Mouse (Mus musculus) adrenal gland, postnatal 10 days (tissue): ENCODE results near the gene Thsd7b. TPM values are rescaled to one million over a fixed set of nuclear protein-coding genes. Genes with fewer than 3 reads are reported as not detected.

Experiments used
- DNase-seq: peaks from one replicate; pipeline ENCODE4 v3.0.0; 2021; ENCODE audit warnings: mixed read lengths
- long read RNA-seq, 2 experiments: library from polyadenylated mRNA; stranded (forward); transcript quantifications; one replicate each; pipeline ENCODE4 v2.0.0; 2021
- total RNA-seq, 2 experiments: library from RNA; stranded (reverse); gene quantifications; 2 replicates each; pipeline ENCODE4 v1.2.3; 2021

Thsd7b gene
- total RNA-seq = under 1 TPM; 0.72 to 0.85 TPM
- long read RNA-seq, experiment 1 = 0 reads
- long read RNA-seq, experiment 2 = 0 reads

DNA sequence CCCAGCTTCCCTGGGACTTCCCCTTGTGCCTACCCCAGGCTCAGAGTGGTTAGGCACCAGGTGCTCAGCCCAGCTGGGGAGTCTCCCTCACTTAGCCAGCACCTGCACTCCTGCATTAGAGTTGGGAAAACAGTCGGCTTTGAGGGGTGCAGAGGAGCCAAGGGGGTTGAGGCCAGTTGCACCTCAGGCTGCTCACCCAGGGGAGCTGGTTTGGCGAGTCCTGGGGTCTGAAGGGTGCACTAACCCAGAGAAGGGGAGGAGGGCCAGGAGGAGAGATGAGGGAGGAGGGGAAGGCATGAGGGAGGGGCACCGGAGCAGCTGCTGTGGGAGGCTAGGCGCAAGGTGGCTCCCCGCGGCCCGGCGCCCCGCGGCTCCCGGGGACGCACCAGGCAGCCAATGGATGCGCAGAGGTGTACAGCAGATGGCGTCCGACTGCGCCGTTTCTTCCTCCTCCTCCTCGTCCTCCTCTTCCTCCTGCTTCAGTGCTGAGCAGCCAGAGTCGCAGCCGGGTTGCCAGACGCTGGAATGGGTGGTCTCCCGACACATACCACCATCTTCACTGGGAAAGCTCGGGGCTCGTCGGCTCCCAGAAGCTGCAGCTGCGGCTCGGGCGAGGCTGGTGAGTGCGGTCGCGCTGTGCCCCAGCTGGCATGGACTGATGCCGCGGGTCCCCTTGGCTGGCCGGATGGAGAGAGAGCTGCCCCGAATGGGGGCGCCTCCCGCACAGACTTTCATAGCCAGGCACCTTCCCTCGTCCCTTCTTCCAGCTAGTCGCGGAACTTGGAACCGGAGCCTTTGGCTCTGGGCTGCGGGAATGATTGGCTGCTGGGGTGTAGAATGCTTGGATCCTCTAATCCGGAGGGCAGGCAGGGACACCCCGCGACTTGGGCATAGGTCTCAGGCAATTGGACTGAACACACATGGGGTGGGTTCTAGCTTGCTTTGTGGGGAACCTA, at the start of gene Thsd7b:
Gene Thsd7b, plus strand, starts transcription at position 321 of the 956 bp plus-strand sequence.
- DNase-seq = peak; percentile 1

DNA sequence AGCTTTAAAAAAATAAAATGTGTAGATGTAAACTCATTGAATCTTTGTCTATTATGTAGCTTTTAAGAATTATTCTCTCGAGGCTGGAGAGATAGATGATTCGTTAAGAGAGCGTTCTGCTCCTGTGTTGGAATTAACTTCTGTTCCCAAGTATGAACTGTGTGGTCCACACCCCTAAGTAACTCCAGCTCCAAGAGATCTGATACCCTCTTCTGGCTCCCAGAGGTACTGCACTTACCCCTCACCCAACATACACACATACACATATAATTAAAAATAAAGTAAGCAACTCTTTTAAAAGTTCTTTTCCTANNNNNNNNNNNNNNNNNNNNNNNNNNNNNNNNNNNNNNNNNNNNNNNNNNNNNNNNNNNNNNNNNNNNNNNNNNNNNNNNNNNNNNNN, 28.8 kb upstream of the Thsd7b start:
- DNase-seq = peak; percentile 29

GRCm38 (mm10) chr1:129250704-129251443, 22.2 kb upstream of the Thsd7b start:
- peak; percentile 2 for DNase-seq

DNA sequence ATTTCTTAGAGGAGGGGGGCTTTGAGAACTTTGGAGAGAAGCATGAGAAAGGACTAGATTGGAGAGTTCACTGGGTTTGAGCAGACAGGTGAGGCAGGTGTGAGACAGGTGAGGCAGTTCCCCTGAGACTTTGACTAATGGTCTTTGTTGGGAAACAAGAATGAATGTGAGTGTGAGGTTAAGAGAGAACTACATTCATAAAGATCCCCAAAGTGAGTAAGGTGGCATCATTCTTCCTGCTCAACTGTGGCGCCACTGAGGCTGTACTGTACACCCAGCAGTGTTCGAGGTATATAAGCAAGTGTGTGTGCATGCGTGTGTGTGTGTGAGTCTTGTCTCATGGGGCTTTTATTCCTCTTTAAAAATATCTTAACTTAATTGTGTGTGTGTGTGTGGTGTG, 6.4 kb upstream of the Thsd7b start:
- DNase-seq = no peak

GRCm38 (mm10) chr1:129304173-129304572, 31.1 kb downstream of the Thsd7b start:
- DNase-seq = no peak

GRCm38 (mm10) chr1:129324388-129324787, 51.3 kb downstream of the Thsd7b start:
- DNase-seq = no peak

- no peak for DNase-seq
Observed at GRCm38 (mm10) chr1:129324798-129325197, 51.7 kb downstream of the Thsd7b start.

GRCm38 (mm10) chr1:129356631-129357030, 83.5 kb downstream of the Thsd7b start:
- DNase-seq = no peak

DNA sequence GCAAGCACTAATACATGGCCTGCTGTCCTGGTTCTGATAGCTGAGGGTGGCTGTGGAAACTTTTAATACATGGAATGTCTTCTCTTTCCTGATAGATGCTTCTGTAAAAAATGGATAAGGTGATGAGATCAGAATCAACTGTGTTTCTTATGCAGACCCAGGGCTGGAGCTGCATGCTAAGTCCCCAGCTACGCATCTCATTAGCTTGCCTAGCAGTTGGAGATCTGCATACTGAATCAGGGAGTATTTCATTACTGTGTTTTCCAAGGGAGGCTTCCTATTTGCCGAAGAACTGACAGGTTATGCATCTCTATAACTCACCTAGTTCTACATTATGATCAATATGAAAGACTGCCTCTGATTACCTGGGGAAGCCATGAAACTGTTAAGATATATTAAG, 84.3 kb downstream of the Thsd7b start:
- DNase-seq = no peak

- no peak for DNase-seq
Observed at GRCm38 (mm10) chr1:129363368-129363767, 90.3 kb downstream of the Thsd7b start.

DNA sequence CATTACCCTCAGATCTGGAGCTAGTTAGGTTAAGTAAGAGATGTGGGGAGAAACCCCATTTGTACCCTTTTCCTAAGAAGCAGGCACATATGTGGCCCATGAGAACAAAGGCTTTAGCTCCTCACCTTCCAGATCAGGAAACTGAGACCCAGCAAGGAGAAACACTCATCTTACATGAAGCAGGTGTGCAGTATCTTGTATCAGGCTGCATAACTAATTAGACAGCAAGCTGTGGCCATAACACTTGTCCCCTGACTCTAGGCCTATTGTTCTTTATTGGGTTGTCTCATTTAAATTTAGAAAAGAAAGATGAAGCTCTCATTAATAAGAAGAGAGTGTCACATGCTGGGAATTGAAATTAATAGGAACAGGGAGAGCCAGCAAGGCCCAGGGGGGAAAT, 91.7 kb downstream of the Thsd7b start:
- no peak for DNase-seq

- no peak for DNase-seq
Observed at GRCm38 (mm10) chr1:129365590-129365989, 92.5 kb downstream of the Thsd7b start.

DNA sequence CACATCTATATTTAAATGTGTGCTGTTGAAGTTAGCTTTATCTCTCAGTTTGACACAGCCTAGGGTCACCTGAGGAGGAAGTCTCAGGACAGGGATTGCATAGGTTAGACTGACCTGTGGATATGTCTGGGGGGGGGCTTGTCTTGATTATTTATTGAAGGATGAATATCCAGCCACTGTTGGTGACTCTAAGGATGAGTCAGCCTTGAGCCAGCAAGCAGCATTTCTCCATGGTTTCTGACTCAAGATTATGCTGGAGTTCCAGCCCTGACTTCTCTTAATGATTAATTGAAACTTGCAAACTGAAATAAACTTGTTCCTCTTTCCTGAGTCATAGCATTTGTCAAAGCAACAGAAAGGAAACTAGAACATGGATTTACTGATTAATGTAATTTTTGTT, 113.4 kb downstream of the Thsd7b start:
- no peak for DNase-seq

DNA sequence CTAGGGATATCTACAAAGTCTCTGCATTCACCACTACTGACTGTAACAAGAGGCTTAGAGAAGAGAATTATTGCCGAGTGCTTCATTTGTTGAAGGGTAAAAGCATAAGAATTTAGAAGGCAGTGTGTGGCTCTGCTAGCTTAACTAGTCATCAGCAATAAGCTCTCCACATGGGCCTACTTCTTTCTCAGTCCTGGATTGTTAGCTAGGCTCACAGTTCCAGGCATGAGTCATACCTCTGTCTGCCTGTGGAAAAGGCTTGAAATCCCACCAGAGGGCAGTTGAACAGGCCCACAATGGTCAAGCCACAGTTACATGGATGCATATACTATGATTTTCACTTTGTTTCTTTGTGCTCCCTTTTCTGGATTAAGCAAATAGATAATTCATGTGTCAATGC, 138.5 kb downstream of the Thsd7b start:
- DNase-seq = no peak

- no peak for DNase-seq
Observed at GRCm38 (mm10) chr1:129421581-129421980, 148.5 kb downstream of the Thsd7b start.

- DNase-seq = no peak
Observed at GRCm38 (mm10) chr1:129464414-129464813, 191.3 kb downstream of the Thsd7b start.

DNA sequence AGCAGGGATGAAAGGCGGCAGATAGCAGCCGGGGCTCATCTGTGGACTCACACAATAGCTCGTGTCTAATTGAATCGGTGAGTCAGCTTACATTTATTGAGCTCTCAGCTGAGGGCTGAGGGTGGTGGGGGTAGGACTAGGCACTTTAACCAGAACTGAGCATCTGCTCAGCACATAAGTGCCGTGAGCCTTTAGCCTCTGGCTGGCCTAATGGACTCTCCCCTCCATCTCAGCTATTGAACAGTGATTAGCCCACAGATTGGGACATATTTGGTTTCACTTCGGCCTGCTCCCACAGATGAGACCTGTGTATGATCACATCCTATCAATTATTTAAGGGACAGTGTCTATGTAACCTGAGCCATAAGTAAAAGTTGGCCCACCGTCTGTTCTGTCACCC, 200.4 kb downstream of the Thsd7b start:
- DNase-seq = no peak

DNA sequence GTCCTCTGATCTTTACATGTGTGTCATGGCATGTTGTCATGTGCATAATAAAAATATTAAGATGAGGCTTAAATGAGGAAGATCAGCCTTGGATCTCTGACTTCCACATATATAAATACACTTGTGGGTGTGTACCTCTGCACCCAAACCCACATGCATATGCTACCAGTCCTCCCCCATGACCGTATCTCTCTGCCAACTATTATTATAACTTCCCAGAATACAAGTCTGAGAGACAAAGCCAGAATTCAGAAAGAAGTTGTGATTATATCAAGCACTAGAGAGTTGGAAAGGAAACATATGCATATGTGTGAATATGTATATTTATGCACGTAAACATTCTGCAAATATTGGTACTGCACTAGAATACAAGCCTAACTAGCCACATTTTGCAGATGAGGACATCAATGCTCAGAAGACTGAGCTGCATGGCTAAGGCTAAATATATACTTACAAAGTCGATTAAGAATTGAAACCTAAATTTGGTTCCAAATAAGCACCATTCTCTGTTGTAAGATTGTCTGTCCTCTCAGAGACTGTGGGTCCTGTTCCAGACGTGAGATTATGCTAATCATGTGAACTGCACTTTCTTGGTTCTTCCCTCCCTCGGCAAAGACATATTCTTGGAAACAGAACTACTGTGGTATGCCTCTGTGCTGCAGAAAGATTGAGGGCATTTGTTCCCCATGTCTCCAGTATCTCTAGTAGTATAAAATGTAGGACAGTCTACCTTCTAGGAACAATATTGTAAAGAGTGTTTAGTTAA, 211.3 kb downstream of the Thsd7b start:
- no peak for DNase-seq

DNA sequence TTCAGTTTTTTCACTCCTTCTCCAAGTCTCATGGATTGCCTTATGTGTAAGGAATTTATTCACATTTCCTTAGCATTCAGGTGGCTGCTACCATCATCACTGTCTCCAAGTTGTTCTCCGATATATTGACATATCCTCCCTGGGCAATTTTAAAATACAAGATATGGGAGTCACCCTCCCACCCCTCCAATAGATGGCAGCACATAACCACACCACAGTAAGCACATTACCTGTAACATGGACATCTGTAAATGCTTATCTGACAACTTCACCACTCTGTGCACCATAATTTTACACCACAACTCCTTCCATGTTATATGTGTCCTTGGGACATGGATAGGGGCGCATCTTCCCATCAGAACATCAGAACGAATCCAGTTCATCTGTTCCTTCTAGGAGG, 218.0 kb downstream of the Thsd7b start:
- DNase-seq = peak; percentile 14

DNA sequence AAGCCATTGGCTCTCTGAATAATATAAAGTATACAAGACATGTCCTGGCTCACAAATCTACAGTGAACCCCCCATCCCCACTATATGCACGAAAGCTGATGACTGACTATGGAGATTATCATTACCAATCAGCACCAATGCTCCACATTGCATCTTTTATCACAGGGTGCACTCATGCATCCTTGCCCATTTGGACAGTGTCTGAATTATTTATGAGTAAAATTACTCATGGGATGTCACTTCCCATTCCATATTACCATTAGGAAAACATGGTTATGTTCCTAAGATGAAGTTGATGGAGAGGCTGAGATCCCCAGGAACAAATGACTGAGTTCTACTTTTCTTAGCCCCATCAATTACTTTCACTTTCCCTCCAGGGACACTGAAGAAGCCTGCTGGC, 220.8 kb downstream of the Thsd7b start:
- DNase-seq = no peak

DNA sequence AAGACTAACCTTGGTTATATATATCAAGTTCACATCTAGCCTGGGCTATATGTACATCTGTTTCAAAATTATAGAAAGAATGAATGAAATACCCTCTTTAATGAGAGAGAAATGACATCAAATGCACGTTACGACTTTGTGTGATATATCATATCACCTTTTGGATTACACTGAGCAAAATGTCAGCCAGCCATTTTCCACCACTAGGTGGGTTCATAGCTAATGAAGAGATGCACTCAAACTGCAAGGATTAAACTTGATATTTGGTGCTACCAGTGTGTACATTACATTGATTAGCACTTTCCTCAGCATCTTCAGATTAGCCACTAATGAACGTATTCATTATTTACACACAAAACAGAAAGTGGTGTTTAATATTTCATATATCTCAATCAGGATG, 228.6 kb downstream of the Thsd7b start:
- no peak for DNase-seq

GRCm38 (mm10) chr1:129516379-129516778, 243.3 kb downstream of the Thsd7b start:
- DNase-seq = no peak

DNA sequence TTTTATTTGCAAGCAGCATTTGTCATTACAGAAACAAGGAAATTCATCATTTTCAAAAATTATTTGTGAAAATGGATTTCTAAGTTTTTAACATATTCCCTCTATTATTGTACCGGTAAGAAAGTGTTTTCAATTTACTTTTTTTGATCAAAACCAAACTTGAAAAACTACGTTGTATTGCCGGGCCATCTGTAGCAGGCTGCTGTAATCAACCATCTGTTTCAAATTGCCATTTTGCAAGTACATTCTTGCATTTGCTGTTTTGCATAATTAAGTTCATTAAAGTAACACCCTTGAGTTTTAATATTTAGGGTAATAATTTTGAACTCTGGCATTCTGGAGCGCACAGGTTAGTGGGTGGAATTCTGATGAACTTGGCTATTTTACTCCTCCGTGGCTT, 246.6 kb downstream of the Thsd7b start:
- no peak for DNase-seq
